Mouse (Mus musculus) spleen, embryonic (tissue): ENCODE data around the gene C1ql4.
"Not testable (repeated sequence)": the region's sequence is repeated elsewhere in the genome, so short reads cannot be mapped to it uniquely, and the experiment has no call there.

Experiments
- CTCF ChIA-PET: fragments of 350-600 bp; sonication (Branson Sonifier 250); formaldehyde crosslinking; loops from one replicate; lab custom pipeline; 2022; lab: Charles Lee

C1ql4 gene

DNA sequence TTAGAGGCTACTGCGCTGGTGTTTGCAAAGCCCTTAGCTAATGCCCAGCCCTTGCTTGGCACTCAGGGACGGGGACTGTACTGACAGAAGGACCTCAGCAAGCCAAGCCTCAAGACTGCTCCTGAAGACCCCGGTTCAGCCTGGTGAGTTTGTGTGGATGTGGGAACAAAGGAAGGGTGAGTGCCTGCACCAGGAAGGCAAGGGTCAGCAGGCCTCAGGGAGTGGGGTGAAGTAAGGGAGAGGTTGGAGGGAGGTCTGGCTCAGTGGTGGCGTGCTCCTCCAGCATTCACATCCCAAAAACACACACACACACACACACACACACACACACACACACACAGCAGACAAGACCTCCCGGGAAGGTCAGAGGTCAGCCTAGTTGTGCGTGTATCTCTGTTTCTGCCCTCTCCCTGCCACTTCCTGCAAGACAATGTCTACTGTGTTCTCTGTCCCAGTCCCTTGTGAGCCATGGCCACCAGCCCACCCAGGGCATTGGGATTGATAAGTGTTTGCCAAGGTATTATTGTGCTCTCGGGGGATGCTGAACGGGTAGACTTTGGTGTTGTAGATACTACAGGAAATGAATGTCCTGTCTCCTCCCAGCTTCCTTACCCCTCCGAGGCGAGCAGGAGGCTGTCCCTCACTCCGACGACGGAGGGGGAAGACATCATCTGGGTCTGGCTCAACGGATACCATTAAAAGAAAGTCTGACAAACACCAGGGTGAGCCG, 9.3 kb downstream of the C1ql4 start:
- CTCF ChIA-PET: interaction anchor here (0.7 kb wide), 1 partner anchor 16 kb away, joined by 5 read pairs; no protein-coding TSS in a partner anchor

DNA sequence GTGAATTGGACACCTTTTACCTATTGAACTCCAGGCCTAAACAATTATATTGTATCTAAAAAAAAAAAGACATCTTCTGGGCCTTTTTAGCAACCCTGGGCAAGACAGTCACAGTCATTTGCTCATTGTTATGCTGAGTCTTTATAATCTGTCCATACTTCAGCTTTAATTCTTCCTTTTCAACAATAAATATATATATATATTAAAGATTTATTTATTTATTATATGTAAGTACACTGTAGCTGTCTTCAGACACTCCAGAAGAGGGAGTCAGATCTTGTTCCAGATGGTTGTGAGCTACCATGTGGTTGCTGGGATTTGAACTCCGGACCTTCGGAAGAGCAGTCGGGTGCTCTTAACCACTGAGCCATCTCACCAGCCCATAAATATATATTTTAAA, 11.6 kb downstream of the C1ql4 start:
- CTCF ChIA-PET: not testable (repeated sequence)

DNA sequence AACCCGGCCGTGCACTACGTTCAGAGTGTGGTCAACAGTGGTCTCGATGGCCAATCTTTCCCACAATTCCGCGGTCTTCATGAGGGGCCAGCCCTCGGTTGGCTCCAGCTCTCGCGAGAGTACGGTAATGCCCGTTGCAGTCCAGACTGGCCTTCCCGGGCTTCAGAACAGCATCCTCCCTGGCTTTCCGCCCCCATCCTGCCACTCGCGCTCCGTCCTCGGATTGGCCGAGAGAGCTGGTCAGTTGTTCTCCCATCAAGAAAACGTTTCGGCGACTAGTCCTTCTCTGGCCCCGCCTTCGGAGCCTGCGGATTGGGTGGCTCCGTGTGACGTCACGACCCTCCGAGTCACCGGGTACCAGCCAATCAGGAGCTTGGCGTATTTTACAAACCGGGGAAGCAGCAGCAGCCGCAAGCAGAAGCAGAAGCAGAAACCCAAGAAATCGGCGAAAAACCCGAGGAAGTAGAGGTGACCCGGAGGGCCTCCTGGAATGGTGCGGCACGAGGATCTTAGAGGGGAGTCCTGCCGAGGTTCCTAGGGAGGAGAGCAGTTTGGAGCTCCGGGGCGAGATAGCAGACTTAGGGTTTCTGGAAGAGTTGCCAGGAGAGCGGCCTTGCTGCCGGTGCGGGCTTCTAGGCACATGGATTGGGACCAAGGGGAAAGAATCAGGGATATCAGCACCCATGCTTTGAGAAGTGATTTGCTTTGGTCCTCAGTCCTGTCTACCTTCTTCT, 12.8 kb downstream of the C1ql4 start:
- CTCF ChIA-PET: interaction anchor here (0.6 to 0.7 kb wide), 2 partner anchors 68 to 219 kb away, joined by 3 read pairs; no protein-coding TSS in a partner anchor

DNA sequence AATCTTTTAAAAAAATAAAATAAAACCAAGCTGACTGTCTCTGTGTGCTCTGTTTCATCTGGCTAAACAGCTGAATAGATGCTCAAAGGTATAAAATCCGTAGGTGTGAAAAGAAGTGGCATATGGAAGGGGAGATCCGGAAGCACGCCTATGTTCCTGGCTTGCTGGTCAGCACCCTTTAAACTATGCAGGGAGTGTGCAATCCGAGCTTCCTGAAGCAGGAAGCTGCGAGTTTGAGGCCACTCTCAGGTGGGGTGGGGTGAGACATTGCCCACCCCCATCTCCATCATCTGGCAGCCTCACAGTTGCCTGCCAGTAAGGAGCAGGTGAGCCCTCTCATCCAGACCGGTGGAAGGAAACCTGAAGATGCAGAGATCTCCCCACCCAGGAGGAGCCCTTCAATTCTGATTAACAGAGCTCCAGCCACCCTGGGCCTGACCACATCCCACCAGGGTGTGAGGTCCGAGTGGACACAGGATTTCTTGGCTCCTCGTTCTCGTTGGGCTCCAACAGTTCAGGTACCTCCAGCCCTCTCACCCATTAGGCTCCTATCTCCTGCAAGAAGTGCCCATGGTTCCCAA, 13.5 kb downstream of the C1ql4 start, which contains the start of gene Troap:
Gene Troap, plus strand, starts transcription at position 557 of the 581 bp plus-strand sequence.
- CTCF ChIA-PET: interaction anchor here (0.7 kb wide), 1 partner anchor 57 kb away, joined by 9 read pairs; no protein-coding TSS in a partner anchor

DNA sequence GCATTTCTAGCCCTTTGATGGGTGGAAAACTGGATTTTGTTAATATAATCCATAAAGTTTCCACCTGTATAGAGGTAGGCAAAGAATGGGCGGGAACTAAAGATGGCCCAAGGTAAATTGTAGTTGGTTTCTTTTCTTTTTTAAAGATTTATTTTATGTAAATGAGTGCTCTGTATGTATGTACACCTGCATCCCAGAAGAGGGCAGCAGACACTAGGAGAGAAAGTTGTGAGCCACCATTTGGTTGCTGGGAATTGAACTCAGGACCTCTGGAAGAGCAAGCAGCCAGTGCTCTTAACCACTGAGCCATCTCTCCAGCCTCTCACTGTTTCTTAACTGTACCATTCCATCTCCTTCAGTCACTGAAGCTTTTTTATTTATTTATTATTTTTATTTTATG, 15.6 kb downstream of the C1ql4 start:
- CTCF ChIA-PET: interaction anchor here (0.6 kb wide), 3 partner anchors 476 to 1269 kb away, joined by 3 to 4 read pairs (median 4); no protein-coding TSS in a partner anchor

DNA sequence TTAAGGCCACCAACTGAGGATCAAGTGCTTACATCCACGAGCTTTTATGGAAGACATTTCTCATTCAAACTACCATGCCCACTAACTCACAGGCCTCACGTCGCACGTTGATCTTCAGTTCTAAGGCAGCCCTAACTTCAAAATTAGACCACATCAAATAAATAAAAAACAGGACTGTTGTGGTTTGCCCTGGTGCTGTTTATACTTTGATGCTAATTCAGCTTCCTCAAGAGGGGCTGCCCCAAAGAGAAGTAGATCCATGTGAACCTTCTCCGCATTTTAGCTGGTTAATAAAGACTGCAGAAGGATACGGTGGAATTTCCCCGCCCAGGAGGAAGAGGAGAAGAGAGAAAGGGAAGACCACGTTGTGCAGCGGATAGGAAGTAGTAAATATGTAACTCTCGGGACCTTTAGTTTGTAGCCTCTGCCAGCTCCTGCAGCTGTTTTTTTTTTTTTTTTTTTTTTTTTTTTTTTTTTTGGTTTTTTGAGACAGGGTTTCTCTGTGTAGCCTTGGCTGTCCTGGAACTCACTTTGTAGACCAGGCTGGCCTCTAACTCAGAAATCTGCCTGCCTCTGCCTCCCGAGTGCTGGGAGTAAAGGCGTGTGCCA, 22.0 kb downstream of the C1ql4 start:
- CTCF ChIA-PET: interaction anchor here (0.6 kb wide), 1 partner anchor 79 kb away, joined by 4 read pairs; no protein-coding TSS in a partner anchor

DNA sequence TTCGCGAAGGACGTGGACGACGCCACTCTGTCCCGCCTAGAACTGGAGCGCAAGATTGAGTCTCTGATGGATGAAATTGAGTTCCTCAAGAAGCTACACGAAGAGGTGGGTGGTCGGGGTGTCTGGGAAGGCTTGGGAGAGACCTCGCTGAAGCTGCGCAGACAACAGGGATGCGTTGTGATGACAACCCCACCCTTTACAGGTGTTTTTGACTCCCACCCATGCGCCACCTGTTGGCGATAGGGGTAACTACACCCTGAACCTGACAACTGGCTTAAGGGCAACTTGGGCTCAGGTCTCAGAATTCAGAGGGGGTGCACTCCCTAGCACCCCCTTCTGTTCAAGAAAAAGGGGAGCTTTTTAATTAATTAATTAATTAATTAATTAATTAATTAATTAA, 31.3 kb downstream of the C1ql4 start:
- CTCF ChIA-PET: interaction anchor here (1.1 kb wide), 1 partner anchor 34 kb away, joined by 9 read pairs; no protein-coding TSS in a partner anchor

DNA sequence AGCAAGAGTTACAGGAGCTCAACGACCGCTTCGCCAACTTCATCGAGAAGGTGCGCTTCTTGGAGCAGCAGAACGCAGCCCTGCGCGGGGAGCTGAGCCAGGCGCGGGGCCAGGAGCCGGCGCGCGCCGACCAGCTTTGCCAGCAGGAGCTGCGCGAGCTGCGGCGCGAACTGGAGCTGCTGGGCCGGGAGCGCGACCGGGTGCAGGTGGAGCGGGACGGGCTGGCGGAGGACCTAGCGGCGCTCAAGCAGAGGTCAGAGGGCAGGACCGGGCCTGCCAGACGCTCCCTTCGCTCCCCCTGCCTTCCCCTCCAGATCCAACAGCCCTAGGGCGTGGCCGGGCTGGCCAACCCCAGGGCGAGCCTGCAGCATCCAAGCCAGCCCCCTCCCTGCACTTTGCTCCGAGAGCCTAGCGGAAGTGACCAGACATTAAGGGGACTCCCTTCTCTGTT, 32.1 kb downstream of the C1ql4 start:
- CTCF ChIA-PET: interaction anchor here (0.5 to 1.7 kb wide), 2 partner anchors 9 to 31 kb away, joined by 4 to 5 read pairs; no protein-coding TSS in a partner anchor

DNA sequence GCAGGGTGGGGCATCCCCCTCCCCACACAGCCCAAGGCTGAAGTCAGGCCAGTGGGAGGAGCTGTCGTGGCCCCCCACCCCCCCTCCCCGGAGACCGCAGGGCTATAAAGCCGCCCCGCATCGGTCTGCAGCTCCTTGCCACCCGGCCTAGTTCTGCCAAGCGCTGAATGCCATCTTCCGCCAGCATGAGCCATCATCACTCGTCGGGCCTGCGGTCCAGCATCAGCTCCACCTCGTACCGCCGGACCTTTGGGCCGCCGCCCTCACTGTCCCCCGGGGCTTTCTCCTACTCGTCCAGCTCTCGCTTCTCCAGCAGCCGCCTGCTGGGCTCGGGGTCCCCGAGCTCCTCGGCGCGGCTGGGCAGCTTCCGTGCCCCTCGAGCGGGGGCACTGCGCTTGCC, 32.6 kb downstream of the C1ql4 start, which contains the start of gene Prph:
Gene Prph, plus strand, starts transcription at position 135 of the 400 bp plus-strand sequence.
- CTCF ChIA-PET: interaction anchor here (0.5 to 1.7 kb wide), 2 partner anchors 8 to 30 kb away, joined by 4 to 5 read pairs; no protein-coding TSS in a partner anchor

DNA sequence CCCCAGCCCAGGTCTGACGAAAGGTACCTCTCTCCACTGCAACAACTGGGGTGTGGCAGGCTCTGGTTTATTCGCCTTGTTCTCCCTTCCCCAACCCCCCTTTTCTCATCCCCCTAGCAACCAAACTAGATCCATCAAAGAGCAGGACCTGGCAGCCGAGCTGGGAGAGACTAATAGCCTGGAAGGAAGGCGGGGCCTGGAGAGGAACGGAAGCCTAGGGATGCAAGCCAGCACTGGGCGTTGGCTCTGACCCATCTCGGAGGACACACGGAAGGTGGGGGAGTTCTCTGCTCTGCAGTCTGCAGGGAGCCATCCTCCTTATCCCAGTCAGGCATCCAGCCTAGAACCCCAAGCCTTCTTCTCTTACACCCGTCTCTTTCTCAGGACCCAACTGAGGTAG, 34.2 kb downstream of the C1ql4 start:
- CTCF ChIA-PET: no interaction called here

DNA sequence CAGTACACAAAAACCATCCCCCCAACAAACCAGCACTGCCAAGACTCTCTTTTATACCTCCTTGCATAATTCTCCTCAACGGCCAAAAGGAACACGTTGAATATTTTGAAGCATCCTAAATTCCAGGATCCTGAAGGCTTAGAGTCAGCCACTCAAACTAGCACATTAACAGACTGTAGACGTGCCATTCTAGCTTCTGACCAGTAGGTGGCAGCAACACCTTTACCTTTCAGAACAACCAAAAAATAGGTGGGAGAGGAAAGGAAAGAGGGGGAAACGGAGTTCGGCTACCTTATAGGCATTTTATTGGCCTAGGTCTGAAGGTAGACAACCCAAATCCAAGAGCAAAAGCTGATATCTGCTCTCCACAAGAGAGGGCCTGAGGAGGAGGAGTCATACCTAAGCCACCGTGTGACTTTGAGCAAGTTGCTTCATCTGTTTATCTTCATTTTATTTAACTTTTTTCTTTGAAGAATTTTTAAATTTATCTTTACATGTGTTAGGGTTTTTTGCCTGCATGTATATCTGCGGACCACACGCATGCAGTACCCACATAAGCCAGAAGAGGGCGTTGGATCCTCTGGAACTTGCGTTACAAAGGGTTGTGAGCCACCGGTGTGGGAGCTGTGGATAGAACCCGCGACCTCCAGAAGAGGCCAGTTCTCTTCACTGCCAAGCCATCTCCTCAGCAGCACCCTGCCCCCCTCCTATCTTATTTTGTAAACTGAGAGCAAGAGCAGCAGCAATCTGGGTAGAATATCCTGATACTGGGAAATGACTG, 38.0 kb downstream of the C1ql4 start:
- CTCF ChIA-PET: interaction anchor here (1.5 kb wide), 1 partner anchor 11 kb away, joined by 4 read pairs; no protein-coding TSS in a partner anchor

DNA sequence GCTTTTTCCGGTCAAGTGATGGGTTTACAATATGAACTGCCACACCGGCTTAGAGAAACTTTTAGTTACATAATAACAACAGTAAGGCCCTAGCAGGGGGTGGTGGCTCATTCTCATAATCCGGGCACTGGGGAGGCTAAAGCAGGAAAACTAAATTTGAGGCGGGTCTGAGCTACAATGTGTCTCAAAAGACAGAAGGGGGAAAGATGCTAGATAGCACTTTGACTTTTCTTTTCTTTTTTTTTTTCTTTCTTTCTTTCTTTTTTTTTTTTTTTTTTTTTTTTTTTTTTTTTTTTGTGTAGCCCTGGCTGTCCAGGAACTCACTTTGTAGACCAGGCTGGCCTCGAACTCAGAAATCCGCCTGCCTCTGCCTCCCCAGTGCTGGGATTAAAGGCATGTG, 41.9 kb downstream of the C1ql4 start:
- CTCF ChIA-PET: not testable (repeated sequence)

DNA sequence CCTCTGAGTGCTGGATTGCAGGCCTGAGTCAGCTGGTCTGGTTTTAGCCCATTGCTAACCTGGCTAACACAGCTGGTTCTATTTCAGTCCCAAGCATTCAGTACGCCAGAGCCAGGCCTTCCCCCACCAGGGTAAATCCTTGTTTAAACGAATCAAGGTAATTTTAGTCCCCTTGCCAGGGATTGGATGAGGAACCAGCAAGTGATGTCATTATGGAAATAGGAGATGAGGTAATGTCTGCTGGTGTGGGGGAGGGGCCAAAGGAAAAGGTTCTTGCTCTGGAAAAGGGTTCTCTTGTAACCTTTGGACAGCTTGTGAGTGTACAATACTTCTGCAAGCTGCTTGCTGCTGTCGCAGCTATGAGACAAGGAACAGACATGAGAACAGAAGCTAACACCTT, 42.8 kb downstream of the C1ql4 start:
- CTCF ChIA-PET: no interaction called here

DNA sequence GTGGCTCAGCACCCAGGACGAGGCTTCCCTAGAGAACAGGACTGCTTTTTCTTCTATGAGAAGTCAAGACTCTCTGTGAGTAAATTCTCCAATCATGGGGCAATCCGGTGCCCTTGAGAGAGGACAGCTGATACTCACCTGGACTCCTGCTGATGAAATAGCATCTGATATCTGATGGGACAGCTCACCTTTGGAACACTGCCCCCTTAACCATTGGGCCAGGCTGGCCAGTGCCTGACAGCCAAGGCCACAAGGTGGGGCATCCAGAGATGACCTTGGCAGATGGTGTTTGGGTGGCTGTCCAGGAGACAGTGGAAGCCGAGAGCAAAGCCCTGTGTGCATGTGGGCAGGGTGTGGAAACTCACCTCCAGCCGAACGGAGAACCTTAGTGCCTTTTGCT, 45.3 kb downstream of the C1ql4 start:
- CTCF ChIA-PET: no interaction called here

DNA sequence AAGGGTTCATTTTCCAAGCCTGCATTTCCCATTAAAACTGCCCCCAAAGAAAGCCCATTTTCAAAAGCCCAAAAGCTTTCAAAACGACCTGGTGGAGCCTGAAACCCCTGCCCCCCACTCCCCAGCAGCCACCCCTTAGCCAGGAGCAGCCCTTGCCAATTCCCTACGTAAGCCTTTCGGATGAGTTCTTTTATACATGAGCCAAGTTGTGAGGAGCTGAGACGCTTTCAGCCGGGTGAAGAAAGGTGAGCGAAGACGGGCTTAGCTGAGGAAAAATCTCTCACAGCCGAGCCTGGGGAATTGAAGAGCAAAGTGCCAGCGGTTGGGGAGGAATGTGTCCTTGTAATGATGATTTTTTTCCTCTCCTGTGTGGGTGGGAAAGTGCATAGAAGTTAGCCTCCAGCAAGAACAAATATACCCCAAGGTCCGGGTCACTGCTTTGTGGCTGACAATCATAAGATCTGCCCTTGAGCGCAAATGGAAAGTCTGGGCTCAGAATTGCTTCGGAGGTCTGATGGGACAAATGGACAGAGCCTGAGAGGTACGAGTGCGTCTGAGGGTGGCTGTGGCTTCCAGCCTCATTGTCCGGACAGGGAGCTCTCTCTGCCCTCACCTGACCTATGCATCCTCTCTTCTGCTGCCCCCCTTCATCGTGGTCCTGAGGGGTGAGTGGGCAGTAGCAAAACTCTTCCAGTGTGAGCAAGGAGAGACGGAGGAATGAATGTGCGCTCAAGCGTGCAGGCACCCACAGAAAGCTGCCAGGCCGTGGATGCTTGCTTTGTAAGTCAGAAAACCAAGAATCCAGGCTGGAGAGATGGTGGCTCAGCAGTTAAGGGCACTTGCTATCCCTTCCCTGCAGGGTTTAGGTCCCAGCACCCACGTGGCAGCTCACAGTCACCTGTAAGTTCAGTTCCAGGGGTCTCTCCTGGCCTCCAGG, 46.4 kb downstream of the C1ql4 start:
- CTCF ChIA-PET: interaction anchor here (0.5 to 0.7 kb wide), 2 partner anchors 133 to 1148 kb away, joined by 3 to 5 read pairs; no protein-coding TSS in a partner anchor

DNA sequence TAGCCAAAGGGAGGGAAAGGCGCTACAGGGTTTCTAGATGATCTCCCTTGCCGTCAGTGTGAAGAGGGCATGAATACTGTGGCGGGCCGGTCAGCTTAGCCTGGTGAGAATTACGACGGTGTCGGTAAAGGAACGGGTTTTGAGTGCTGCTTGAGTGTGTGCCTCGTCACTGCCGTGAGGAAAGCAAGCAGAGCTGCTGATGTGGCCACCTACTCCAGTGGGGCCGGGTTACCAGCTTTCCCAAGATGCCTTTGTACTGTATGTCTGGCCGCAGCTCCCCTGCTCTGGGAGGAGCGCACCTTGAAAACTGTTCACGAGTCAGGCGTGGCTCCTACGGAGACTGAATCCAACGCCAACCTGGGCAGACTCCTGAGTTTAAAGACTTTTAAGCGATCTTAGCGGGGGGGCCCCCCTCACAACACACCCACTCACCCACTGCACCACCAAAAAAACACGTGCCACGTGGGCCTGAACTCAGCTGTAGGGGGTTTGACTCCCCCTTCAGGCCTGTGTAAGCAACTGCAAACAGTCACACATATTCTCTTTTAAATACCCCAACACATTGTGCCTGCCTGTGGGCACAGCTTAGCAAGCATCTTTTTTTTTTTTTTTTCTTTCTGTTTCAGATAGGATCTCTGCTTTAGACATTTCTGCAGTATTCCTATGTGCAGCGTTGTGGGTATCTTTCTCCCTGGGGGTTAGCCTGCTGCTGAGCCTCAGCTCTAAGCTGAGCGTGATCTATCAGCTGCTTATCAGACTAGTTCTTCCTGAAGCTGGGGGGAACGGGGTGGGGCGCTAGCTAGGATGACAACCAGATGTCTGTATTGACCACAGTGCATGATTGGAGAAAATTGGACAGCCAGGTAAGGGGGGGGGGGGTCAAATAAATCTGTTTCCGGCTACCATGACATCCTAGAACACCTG, 47.4 kb downstream of the C1ql4 start:
- CTCF ChIA-PET: interaction anchor here (0.7 kb wide), 1 partner anchor 1149 kb away, joined by 3 read pairs; no protein-coding TSS in a partner anchor

DNA sequence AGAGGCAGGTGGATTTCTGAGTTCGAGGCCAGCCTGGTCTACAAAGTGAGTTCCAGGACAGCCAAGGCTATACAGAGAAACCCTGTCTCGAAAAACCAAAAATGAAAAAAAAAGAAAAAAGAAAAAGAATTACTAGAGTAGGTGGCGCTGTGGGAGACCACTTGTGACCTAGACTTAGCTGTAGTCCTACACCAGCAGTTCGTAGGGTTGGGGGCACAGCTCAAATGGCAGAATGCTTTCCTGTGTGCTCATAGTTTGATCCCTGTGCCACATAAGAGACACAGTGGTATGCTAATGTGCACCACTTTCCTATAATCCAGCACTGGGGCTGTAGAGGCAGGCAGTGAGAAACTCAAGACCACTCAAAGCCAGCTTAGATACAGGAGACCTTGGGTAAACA, 48.3 kb downstream of the C1ql4 start:
- CTCF ChIA-PET: no interaction called here

DNA sequence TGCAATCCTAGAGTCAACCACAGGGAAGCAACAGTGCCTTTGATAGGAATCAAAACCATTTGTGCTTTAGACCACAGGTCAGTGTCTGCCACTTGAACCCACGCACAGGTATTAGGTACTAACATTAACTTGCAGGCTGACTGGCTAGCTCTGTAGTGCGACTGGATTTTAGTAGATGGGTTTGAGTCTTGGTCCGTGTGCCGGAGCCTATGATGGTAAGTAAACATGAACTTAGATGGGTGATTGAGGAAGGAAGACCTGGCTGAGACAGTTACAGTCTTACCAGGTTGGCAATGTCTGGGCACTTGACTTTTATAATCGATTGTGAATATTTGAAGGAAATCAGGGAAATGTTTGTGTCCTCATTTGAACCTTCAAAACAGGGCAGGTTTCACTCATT, 48.8 kb downstream of the C1ql4 start:
- CTCF ChIA-PET: no interaction called here
